Mouse (Mus musculus) midbrain, embryonic 11.5 days (tissue): ENCODE results near the gene Cabcoco1. TPM values are rescaled to one million over a fixed set of nuclear protein-coding genes. Genes with fewer than 3 reads are reported as not detected.
A peak's percentile ranks its signal among the peaks of the same experiment; 100 is the strongest.

Source experiments
- ATAC-seq: fragments of 200-750 bp; cut with Nextera tagmentation; 2 replicates; pipeline ENCODE4 v1.8.0; 2017; ENCODE audit warnings: moderate TSS enrichment, moderate library complexity; ENCODE audit not compliant: low FRiP score
- DNase-seq: peaks from one replicate; pipeline ENCODE4 v3.0.0; 2015; ENCODE audit warnings: low spot score; ENCODE audit errors: missing footprints
- H3K27ac ChIP-seq: fragments of 300-500 bp; sonication (generic); 2 replicates; pipeline ENCODE4 v1.5.1; 2014; ENCODE audit warnings: low read depth, low read length
- H3K27me3 ChIP-seq: fragments of 300-500 bp; sonication (generic); 2 replicates; pipeline ENCODE4 v1.6.1; 2014; ENCODE audit warnings: mild to moderate bottlenecking, low read length, moderate library complexity, mixed read lengths; ENCODE audit not compliant: control insufficient read depth, insufficient read depth
- H3K36me3 ChIP-seq: fragments of 300-500 bp; sonication (generic); 2 replicates; pipeline ENCODE4 v1.6.1; 2014; ENCODE audit warnings: mild to moderate bottlenecking, low read length, moderate library complexity, mixed read lengths; ENCODE audit not compliant: control insufficient read depth, insufficient read depth
- H3K4me1 ChIP-seq: fragments of 300-500 bp; sonication (generic); 2 replicates; pipeline ENCODE4 v1.6.1; 2014; ENCODE audit warnings: low read length; ENCODE audit not compliant: control insufficient read depth, insufficient read depth
- H3K4me2 ChIP-seq: fragments of 300-500 bp; sonication (generic); 2 replicates; pipeline ENCODE4 v1.6.1; 2014; ENCODE audit warnings: mild to moderate bottlenecking, moderate library complexity
- H3K4me3 ChIP-seq: fragments of 300-500 bp; sonication (generic); 2 replicates; pipeline ENCODE4 v1.5.1; 2014; ENCODE audit warnings: low read depth, low read length
- H3K9ac ChIP-seq: fragments of 300-500 bp; sonication (generic); 2 replicates; pipeline ENCODE4 v1.6.1; 2014; ENCODE audit warnings: low read length
- H3K9me3 ChIP-seq: fragments of 300-500 bp; sonication (generic); 2 replicates; pipeline ENCODE4 v1.6.1; 2016; ENCODE audit warnings: low read length; ENCODE audit not compliant: control insufficient read depth
- WGBS: fragments of 180-500 bp; shearing (Covaris S2); extraction: QIAGEN DNeasy Blood & Tissue Kit; methylation state at CpG from one replicate; pipeline ENCODE4 v1.1.7; 2014; 5-methylcytosine and 5-hydroxymethylcytosine counted together
- polyA plus RNA-seq: library from polyadenylated mRNA; unstranded; fragments of >200 nt; fragmentation: Nextera tagmentation; extraction: Ambion mirVana; gene quantifications from 2 replicates; pipeline ENCODE4 v1.2.1, GENCODE M21; 2014

The Cabcoco1 gene
- polyA plus RNA-seq, 1 experiment from 2014 or later, result 0.18 TPM

DNA sequence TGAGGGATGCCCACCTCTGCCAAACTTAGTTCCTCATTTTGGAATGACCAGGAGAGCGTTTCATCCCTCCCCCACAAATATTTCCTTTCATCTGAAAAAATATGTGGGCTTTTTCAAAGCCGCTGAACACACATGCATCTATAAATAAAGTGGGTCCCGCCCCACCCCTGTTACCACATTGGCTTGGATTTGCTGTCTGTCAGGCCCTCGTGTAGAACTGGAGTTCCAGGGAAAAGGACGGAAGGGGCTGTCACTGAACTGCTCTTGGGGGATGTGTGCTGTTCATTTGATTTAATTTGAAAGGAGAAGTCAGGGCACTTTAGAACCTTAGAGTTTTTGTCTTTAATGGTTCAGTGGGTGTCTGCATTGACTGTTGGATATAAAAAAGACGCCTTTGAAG lies 50.9 kb downstream of the Cabcoco1 start:
- Histone ChIP-seq H3K27me3 (no peaks in the 10 kb centered on the region), H3K4me2 (no peak overlapping the region), H3K9ac (no peak overlapping the region), H3K4me1 (no peaks in the 10 kb centered on the region), H3K9me3 (no peaks in the 10 kb centered on the region), H3K4me3 (no peak overlapping the region), H3K27ac (no peak overlapping the region), H3K36me3 (no peaks in the 10 kb centered on the region)
- no peak for ATAC-seq
- WGBS, result 72% methylated on average over 6 of the region's 6 CpGs
- DNase-seq, result no peak

DNA sequence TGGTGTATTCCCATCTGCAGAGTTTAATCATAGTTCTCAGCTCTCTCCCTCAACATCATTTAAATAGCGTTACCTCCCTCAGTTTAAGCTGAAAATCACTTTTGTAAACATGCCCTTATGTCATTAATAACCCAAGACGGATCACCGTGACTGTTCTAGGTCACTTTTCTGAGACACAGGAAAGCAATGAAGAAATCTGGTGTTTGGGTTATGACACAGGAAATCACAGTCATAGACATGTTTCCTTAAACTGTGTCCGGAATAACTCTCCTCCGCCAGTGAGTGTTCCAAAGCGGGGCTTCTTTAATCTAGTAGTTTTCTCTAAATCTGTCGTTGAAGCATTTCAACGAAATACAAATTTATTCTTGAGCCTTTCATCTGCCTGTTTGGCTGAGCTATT lies 68.9 kb downstream of the Cabcoco1 start:
- no peak overlapping the region for H3K4me2 ChIP-seq
- ATAC-seq, result no peak
- no peak for DNase-seq
- no peak overlapping the region for H3K27ac ChIP-seq
- no peaks in the 10 kb centered on the region for H3K4me1 ChIP-seq
- WGBS, result 81% methylated on average over 8 of the region's 8 CpGs
- H3K9ac ChIP-seq, result no peak overlapping the region
- no peaks in the 10 kb centered on the region for H3K9me3 ChIP-seq
- H3K27me3 ChIP-seq, result no peaks in the 10 kb centered on the region
- no peaks in the 10 kb centered on the region for H3K36me3 ChIP-seq
- no peak overlapping the region for H3K4me3 ChIP-seq

DNA sequence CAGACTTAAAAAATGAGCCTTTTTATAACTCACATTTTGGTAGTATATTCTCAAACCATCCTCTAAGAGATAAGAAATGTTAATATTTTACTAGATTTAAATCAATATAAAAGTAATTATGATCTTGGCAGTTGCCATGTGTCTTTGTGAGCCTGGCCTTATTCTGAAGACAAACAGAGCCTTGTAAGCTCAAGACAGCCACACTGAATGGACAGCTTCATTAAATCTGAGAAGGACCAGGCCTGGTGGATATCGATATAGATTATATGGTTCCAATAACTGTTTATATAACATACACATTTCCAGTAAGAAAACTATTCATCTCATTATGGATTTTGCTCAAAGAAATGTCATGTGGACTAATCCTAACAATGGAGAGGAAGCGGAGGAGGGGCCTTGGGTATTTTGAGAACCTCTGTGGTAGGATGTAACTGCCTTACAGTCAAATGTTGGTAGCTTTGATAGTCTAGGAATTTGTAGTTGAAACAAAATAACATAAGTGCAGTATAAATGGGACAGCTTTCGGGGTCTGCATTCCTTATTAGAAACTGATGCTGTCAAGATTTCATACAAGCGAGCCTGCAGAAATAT lies 75.9 kb downstream of the Cabcoco1 start:
- DNase-seq, result no peak
- Histone ChIP-seq H3K36me3 (no peaks in the 10 kb centered on the region), H3K27ac (no peak overlapping the region), H3K4me1 (no peaks in the 10 kb centered on the region), H3K4me2 (no peak overlapping the region), H3K4me3 (no peak overlapping the region), H3K27me3 (no peaks in the 10 kb centered on the region), H3K9ac (no peak overlapping the region), H3K9me3 (no peaks in the 10 kb centered on the region)
- WGBS, result 89% methylated on average over 4 of the region's 4 CpGs
- no peak for ATAC-seq

DNA sequence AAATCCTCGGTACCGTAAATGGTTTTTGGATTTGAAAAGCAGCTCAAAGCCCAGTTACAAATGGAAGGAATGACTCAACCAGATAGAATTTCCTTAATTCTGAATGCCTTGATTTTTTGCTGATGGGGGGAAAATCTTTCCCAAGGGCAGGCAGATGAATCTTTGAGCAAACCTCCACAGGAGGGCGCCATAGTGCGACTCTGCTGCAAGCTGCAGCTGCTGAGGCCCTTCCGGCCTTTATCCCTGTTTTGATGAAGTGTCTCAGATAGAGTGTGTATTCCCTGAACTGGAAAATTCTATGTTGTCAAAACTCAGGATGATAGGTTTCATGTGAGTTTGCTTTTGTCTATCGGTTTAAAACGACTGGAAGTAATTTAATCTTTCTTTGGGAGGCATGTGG lies 76.8 kb downstream of the Cabcoco1 start:
- peak; percentile 95 for DNase-seq
- Histone ChIP-seq H3K27me3 (no peaks in the 10 kb centered on the region), H3K4me3 (no peak overlapping the region), H3K9me3 (no peaks in the 10 kb centered on the region), H3K4me2 (no peak overlapping the region), H3K27ac (no peak overlapping the region), H3K4me1 (no peaks in the 10 kb centered on the region), H3K9ac (no peak overlapping the region), H3K36me3 (no peaks in the 10 kb centered on the region)
- 36% methylated on average over 7 of the region's 7 CpGs for WGBS
- no peak for ATAC-seq

DNA sequence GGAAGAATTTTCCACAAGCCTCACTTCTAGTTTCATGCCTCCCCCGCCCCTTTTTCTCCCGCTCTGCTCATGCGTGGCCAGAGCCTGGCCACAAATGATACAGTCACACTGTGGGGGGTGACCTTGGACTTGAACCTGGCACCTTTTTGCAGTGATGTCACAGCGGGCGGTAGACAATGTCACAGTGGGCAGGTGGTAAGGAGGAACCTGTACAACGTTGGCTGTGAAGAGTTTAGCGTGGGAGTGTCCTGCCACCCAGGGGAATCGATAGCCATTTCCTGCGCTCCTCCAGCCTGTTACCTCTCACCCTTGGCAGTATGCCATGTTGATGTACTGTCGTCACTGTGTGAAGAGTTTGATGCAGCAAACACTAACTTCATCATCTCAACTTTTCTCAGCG lies 81.9 kb downstream of the Cabcoco1 start:
- DNase-seq, result no peak
- H3K9ac ChIP-seq, result no peak overlapping the region
- H3K9me3 ChIP-seq, result no peaks in the 10 kb centered on the region
- 81% methylated on average over 11 of the region's 11 CpGs for WGBS
- no peaks in the 10 kb centered on the region for H3K27me3 ChIP-seq
- no peak overlapping the region for H3K4me2 ChIP-seq
- H3K27ac ChIP-seq, result no peak overlapping the region
- H3K4me3 ChIP-seq, result no peak overlapping the region
- no peaks in the 10 kb centered on the region for H3K4me1 ChIP-seq
- H3K36me3 ChIP-seq, result no peaks in the 10 kb centered on the region
- ATAC-seq, result no peak

DNA sequence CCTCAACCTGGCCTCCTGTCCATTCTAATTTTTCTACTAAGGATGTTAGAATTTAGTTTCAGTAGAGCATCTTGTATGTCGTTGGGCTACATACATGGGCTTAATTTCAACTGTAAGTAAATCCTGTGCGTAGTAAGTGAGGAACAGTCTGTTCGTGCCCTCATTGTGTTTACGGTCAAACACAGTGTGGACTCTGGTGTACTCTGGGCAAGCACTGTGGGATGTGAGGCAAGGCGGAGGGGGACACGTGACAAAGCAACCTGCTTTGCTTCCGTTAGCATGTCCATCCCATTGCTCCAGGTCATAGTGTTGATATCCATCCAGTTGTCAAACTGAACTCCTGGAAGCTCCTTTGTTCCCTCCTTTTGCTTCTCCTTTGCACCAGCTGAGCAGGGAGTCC lies 84.7 kb downstream of the Cabcoco1 start:
- no peak for DNase-seq
- Histone ChIP-seq H3K36me3 (no peaks in the 10 kb centered on the region), H3K4me2 (no peak overlapping the region), H3K4me3 (no peak overlapping the region), H3K27ac (no peak overlapping the region), H3K9ac (no peak overlapping the region), H3K27me3 (no peaks in the 10 kb centered on the region), H3K9me3 (peaks cover 3% of the 10 kb centered on the region; the same call in 1 of the 2 replicates), H3K4me1 (no peaks in the 10 kb centered on the region)
- ATAC-seq, result no peak
- 90% methylated on average over 7 of the region's 7 CpGs for WGBS

DNA sequence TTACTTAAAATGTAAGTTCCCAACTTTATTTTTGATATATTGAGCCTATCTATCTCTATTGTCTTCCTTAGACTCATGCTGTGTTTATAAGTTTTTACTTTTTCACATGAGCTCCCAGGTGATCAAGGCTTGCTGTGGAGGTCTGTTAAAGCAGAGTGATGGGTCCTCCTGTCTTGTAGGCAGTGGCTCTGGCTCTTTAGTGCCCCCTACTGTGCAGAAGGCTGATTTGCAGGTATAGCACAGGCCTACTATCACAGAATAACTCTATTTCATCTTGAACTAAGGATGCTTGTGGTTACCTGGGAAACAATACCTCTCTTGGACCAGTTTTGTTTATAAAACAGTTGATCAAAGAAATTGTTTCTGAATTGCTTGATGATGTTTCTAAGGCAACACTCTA lies 87.2 kb downstream of the Cabcoco1 start:
- Histone ChIP-seq H3K4me2 (no peak overlapping the region), H3K9ac (no peak overlapping the region), H3K27me3 (no peaks in the 10 kb centered on the region), H3K27ac (no peak overlapping the region), H3K36me3 (no peaks in the 10 kb centered on the region), H3K4me1 (no peaks in the 10 kb centered on the region), H3K9me3 (peaks cover 3% of the 10 kb centered on the region; the same call in 1 of the 2 replicates), H3K4me3 (no peak overlapping the region)
- no peak for DNase-seq
- ATAC-seq, result no peak

DNA sequence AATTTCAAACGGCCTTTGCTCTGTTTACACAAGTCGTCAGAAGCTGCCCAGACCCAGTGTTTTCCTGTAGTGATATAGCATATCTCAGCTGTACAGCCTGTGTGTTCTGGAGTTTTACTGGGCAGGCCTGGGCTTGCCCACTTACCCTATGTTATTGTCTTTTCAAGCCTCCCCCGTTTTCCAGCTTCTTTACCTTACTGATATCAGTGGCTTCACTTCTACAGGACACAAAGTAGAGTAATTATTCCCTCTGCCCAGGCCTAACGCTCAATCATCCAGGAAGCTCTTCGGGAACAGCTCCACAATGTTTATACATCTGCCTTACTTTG lies 94.9 kb downstream of the Cabcoco1 start:
- no peak overlapping the region for H3K9ac ChIP-seq
- H3K4me1 ChIP-seq, result peaks cover 3% of the 10 kb centered on the region; the same call in 1 of the 2 replicates
- no peak overlapping the region for H3K4me2 ChIP-seq
- no peaks in the 10 kb centered on the region for H3K27me3 ChIP-seq
- no peak for DNase-seq
- H3K9me3 ChIP-seq, result no peaks in the 10 kb centered on the region
- H3K36me3 ChIP-seq, result no peaks in the 10 kb centered on the region
- no peak overlapping the region for H3K4me3 ChIP-seq
- H3K27ac ChIP-seq, result no peak overlapping the region
- 59% methylated on average over 5 of the region's 5 CpGs for WGBS
- ATAC-seq, result no peak

DNA sequence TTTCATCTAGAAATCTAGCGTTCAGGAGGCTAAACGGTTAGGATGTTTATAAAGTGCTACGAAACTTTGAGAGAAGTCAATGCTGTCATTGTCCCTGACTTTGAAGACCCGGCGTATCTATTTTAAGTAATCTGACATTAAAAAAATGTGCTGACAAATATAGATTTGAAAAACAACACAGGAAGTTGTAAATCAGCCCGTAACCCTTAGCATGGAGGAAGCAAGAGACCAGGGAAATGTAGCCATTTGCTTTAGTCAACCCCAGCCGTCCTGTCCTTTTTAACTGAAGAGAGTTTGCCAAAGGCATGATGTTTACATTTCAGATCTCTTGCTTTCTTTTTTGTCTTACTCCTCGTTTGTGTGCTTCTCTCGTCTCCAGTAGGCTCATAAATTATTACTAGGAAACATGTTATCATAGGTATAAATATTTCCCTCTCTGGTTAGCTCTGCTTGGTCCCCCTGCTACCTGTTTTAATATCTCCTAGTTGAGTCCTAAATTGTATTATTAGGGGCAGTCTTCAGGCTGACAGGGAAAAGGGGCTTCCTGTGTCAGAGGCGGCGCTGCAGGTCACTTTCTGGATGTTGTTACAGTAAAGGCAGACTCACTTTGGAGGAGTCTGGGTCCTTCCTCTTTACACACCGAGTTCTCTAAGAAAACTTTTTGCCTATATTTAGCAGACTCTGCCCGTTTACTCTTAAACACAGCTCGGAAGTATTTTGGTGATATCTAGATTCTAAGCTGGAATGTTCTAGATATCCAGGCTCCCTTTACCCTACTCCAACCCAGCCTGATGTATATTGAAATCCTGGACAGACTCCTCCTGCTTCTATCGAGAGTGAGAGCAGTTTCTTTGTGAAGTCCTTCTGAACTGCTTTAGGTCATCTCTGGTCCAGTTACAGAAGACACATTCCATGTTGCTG lies 95.6 kb downstream of the Cabcoco1 start:
- ATAC-seq (no peak), DNase-seq (no peak)
- Histone ChIP-seq H3K4me2 (no peak overlapping the region), H3K27me3 (no peaks in the 10 kb centered on the region), H3K4me1 (peaks cover 3% of the 10 kb centered on the region; the same call in 1 of the 2 replicates), H3K9ac (no peak overlapping the region), H3K27ac (no peak overlapping the region), H3K4me3 (no peak overlapping the region), H3K9me3 (no peaks in the 10 kb centered on the region), H3K36me3 (no peaks in the 10 kb centered on the region)
- WGBS, result 71% methylated on average over 15 of the region's 15 CpGs
